Mouse (Mus musculus) spleen, postnatal 4 days (tissue): Measurements from ENCODE around the gene Cers6.

Source experiments
- DNase-seq, 2 experiments: peaks; one replicate each; pipeline ENCODE4 v3.0.0; 2022; ENCODE audit warnings: low spot score in 2 of 2

Gene Cers6

GRCm38 (mm10) chr2:69113829-69114547 lies 252.7 kb downstream of the Cers6 start:
- no peak for DNase-seq

- no peak for DNase-seq
Measured at GRCm38 (mm10) chr2:69115921-69116320, 254.7 kb downstream of the Cers6 start.

GRCm38 (mm10) chr2:69116767-69117166 lies 255.5 kb downstream of the Cers6 start:
- DNase-seq = no peak

- no peak for DNase-seq
Measured at GRCm38 (mm10) chr2:69118994-69119393, 257.8 kb downstream of the Cers6 start.

- no peak for DNase-seq
Measured at GRCm38 (mm10) chr2:69119718-69120117, 258.5 kb downstream of the Cers6 start.

- DNase-seq = no peak
Measured at GRCm38 (mm10) chr2:69121681-69122080, 260.4 kb downstream of the Cers6 start.

- no peak for DNase-seq
Measured at GRCm38 (mm10) chr2:69125425-69125824, 264.2 kb downstream of the Cers6 start.

- DNase-seq = no peak
Measured at GRCm38 (mm10) chr2:69128321-69128720, 267.1 kb downstream of the Cers6 start.

- DNase-seq = no peak
Measured at GRCm38 (mm10) chr2:69128921-69129395, 267.7 kb downstream of the Cers6 start.

- no peak for DNase-seq
Measured at GRCm38 (mm10) chr2:69129425-69130210, 268.4 kb downstream of the Cers6 start.

- DNase-seq = no peak
Measured at GRCm38 (mm10) chr2:69132046-69132445, 270.8 kb downstream of the Cers6 start.

- DNase-seq = no peak
Measured at GRCm38 (mm10) chr2:69132488-69133040, 271.3 kb downstream of the Cers6 start.

GRCm38 (mm10) chr2:69134186-69134585 lies 272.9 kb downstream of the Cers6 start:
- DNase-seq = no peak

GRCm38 (mm10) chr2:69134937-69135336 lies 273.7 kb downstream of the Cers6 start:
- no peak for DNase-seq

GRCm38 (mm10) chr2:69135661-69136576 lies 274.7 kb downstream of the Cers6 start, which contains the start of gene Nostrin:
Nostrin (plus strand) TSS chr2:69135800.
- DNase-seq = no peak

GRCm38 (mm10) chr2:69137406-69138084 lies 276.3 kb downstream of the Cers6 start:
- no peak for DNase-seq

GRCm38 (mm10) chr2:69138759-69139158 lies 277.5 kb downstream of the Cers6 start:
- no peak for DNase-seq

- no peak for DNase-seq
Measured at GRCm38 (mm10) chr2:69140215-69140614, 279.0 kb downstream of the Cers6 start.

- no peak for DNase-seq
Measured at GRCm38 (mm10) chr2:69140816-69141215, 279.6 kb downstream of the Cers6 start.

GRCm38 (mm10) chr2:69148691-69149090 lies 287.4 kb downstream of the Cers6 start:
- no peak for DNase-seq

GRCm38 (mm10) chr2:69149154-69149553 lies 287.9 kb downstream of the Cers6 start:
- no peak for DNase-seq
